Mouse (Mus musculus) left cerebral cortex, adult 8-10 months (tissue): ENCODE results near the gene Atrnl1. TPM values are rescaled to one million over a fixed set of nuclear protein-coding genes. Genes with fewer than 3 reads are reported as not detected.
A peak's percentile ranks its signal among the peaks of the same experiment; 100 is the strongest.

ENCODE experiments used
- DNase-seq, 2 experiments: peaks; one replicate each; pipeline ENCODE4 v3.0.0; 2022; ENCODE audit warnings: low spot score in 2 of 2
- total RNA-seq, 4 experiments: library from RNA; stranded (reverse); gene quantifications; 2 replicates each; pipeline ENCODE4 v1.2.4; 2022

The Atrnl1 gene
- total RNA-seq, 4 experiments from 2014 or later = 89.3 to 99.2 (median 94.1) TPM

- DNase-seq = no peak
These were observed 1.3 kb upstream of the Atrnl1 start for GRCm38 (mm10) chr19:57609361-57610057.

GRCm38 (mm10) chr19:57610058-57610475, 767 bp upstream of the Atrnl1 start:
- DNase-seq = no peak

DNA sequence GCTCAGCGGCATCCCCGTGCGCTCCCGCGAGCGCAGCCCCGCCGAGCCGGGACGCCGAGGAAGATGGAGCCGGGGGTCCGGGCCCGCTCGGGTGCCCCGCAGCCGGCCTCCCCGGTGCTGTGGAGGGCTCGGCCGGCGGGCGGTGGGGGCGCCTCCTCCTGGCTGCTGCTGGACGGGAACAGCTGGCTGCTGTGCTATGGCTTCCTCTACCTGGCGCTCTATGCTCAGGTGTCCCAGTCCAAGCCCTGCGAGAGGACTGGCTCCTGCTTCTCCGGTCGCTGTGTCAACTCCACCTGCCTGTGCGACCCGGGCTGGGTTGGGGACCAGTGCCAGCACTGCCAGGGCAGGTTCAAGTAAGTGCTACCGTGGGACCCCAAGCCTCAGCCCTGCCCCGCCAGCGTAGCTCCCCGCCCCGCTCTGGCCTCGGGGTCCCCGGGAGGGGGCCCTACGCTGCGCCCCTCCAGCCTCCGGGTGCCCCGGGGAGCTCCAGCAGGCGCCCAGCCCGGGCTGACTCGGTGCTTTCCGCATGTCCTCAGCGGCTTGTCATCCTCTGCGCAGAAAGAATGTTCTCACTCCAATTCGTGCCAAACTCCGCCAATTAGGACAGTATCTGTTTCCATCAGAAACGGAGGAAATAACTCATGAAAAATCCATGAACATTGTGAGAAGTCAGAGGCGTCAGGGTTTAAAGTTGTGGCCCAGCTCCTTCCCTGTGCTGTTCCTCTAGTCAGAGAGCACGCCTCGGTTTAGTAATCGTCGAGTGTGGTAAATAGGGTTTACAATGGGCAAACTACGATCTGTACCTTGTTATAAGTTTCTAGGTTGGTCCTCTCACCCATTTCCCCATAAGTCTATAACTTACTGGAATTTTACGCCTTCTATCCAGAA, 701 bp downstream of the Atrnl1 start:
- DNase-seq = peak; percentile 30 to 40

GRCm38 (mm10) chr19:57612179-57612472, 1.3 kb downstream of the Atrnl1 start:
- no peak for DNase-seq

DNA sequence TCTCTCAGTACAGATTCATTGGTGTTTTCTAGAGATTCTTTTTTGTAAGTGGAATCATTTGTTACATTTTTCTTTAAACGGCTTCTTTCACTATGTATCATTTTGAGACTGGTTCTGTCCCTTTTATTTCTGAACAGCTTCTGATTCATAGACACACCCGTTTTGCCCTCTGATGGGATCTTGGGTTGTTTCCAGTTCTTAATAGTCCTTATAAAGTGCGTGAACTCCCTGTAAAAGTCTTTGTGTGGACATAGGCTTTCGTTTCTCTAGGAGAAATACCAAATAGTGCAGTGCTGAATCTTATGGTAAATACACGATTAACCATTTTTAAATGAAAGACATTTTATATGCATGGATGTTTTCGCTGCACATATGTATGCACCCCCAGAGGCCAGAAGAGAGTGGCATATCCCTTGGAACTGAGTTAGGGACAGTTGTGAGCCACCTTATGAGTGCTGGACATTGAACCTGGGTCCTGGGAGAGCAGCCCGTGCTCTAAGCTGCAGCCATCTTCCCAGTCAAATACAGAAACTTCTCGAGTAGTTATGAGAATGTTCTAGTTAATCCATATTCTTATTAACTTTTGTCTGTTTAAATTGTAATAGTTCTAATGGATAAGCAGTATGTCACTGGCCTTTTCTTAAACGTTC, 5.3 kb downstream of the Atrnl1 start:
- DNase-seq = no peak

DNA sequence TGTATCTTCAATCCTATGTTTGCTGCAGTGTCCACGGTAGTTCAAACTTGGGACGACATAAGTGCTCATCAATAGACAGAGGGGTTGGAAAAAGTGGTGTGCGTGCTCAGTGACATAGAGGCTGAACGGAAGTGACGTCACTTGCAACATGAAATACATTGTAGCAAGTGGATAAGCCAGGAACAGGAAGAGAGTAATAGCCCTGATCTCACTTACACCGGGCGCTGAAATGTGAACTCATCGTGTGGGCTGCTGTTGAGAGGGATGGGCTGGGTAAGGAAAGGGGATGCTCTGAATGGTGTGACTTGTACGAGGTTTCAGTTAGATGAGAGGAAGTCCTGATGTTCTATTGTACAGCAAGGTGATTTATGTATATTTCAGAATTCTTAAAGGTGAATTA, 8.3 kb downstream of the Atrnl1 start:
- DNase-seq = no peak

DNA sequence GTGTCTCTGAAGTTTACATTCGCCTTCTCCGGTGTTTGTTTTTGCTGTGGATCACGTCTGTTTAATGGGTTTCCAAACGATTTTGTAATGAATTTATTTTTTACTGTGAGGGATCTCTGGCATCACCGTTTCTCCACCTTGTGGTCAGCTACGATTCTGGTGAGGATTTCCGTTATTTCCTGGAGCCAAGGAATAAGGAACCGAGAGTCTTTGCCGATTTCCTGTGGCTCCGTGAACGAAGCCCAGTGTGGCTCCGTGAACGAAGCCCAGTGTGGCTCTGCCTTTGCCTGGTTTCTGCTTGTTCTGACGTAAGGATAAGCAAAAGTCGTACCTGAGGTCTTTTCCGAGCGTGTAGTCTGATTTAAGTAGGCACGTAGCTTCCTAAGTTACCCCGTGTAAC, 11.0 kb downstream of the Atrnl1 start:
- DNase-seq = no peak

DNA sequence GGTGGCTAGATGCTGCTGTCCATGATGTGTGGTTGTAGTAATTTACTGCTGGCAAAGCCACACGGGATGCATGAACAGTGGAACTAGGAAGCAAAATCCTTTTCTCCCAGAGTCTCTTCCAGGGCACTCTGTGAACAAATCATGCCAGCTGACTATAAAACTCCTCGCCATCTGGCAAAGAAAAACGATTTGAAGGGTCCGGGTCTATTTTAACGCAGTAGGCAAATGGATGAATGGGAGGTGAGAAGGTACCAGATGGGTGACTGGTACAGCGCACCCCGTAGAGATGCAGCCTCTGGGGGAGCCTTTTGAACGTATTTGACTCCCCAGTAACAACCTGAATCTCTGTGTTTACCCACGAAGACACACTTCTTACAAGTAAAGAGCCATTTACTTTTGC, 14.9 kb downstream of the Atrnl1 start:
- DNase-seq = no peak

- no peak for DNase-seq
These were observed 16.4 kb downstream of the Atrnl1 start for GRCm38 (mm10) chr19:57627251-57627650.

DNA sequence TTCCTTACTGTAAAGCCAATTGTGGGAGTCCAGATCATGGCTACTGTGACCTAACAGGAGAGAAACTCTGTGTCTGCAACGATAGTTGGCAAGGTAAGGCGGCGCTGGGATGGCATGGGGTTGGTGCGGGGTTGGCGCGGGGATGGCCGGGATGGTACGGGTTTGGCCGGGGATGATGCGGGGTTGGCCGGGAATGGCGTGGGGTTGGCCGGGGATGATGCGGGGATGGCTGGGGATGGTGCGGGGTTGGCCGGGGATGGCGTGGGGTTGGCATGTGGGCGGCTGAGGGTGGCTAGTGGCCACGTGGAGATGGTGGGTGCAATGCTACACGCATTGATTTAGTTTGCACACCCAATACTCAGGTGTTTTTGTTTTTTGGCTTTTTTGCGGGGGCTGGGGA, 31.7 kb downstream of the Atrnl1 start:
- no peak for DNase-seq

- DNase-seq = no peak
These were observed 32.1 kb downstream of the Atrnl1 start for GRCm38 (mm10) chr19:57642980-57643379.

DNA sequence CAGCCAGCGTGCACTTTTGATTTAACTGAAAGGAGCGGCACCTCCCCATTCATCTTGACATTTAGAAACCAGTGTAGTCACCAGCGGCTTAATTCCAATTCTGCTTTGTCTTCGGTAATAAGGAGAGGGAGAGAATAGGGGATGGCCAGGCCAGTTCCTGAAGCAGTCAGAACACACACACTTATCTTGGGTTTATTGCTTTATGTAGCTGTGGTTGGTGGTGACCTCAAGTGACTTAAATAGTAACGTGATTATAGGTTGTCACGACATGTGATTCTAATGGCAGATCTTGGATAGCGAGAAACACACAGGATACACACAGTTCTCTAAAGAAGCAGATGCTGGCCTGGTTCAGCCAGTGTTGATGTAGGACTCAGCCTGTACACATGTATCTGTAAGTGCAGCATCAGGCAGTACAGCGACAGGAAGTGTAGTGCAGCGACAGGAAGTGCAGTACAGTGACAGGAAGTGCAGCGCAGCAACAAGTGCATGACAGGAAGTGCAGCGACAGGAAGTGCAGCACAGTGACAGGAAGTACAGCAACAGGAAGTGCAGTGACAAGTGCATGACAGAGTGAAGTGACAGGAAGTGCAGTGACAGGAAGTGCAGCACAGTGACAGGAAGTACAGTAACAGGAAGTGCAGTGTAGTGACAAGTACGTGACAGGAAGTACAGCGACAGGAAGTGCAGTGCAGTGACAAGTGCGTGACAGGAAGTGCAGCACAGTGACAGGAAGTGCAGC, 37.5 kb downstream of the Atrnl1 start:
- DNase-seq = no peak

GRCm38 (mm10) chr19:57648944-57649271, 38.1 kb downstream of the Atrnl1 start:
- no peak for DNase-seq

DNA sequence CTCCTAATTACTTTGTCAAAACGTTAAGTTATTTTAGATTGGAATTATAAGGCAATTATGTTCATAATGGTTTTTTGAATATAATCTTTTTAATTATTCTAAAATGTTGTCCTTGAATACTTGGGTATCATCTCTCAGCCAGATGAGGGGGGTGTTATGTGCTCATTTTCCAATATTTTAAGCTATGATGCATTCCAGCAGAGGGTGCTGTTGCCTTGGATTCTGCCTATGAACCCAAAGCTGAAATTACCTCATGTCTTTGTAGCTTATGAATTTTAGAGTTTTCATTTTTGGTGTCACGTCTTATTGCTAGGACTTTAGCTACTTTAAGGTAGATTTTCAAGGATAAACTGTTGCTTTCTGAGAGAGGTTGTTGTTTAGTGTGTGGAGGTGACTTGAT, 44.2 kb downstream of the Atrnl1 start:
- DNase-seq = no peak

GRCm38 (mm10) chr19:57655491-57655890, 44.7 kb downstream of the Atrnl1 start:
- no peak for DNase-seq

- no peak for DNase-seq
These were observed 46.7 kb downstream of the Atrnl1 start for GRCm38 (mm10) chr19:57657426-57658087.

DNA sequence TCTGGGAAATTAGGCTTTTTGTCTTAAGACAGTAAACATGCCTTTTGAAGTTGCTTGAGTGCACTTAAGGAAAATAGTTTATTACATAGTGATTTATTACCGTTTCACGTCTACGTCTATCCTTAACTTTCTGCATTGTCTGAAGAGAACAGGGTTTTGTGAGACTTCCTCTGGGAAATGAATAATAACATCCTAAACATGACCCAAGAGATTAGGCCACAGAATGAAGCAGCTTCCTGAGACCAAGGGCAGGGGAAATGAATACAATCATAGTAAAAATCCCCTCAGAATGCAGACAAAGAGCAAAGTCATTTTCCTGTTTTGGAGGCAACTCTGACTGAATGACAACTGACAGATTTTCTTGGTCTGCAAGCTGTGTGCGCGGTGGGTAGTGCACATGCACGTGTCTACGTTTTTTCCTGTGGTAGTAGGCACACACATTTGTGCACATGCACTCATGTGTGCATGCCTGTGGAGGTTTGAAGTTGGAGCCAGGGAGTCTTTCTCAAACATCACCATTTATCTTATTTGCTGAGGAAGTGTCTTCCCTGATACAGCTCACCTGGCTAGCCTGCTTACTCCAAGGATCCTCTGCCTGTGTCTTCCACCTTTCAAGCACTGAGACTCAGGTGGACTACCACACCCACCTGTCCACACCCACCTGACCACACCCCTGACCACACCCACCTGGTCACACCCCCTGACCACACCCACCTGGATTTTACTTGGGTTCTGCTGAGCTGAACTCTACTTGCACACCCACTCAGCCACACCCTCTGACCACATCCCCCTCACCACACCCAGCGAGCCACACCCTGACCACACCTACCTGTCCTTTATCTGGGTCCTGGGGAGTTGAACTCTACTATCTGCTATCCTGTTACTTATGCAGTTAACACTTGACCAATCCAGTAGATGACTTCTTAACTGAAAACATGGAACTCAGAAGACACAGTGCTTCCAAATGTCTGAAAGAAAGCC, 47.6 kb downstream of the Atrnl1 start:
- no peak for DNase-seq

GRCm38 (mm10) chr19:57667011-57667410, 56.2 kb downstream of the Atrnl1 start:
- no peak for DNase-seq

DNA sequence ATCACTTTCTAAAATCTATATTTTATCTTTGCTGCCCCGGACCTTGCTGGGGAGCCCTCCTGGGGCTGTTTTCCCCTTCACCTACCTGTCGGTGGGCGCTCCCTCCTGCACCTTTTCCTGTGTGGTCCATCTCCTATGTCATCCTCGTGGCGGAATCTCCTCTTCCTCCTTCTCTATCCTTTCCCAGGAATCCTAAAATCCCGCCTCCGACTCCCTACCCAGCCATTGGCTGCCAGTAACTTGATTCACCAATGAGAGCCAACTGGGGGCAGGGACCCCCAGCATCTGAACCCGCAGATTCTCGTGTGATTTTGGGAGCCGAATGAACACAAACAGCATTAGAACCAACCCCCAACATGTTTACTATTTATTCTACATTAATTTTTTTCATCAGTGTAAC, 57.1 kb downstream of the Atrnl1 start:
- no peak for DNase-seq

- no peak for DNase-seq
These were observed 68.6 kb downstream of the Atrnl1 start for GRCm38 (mm10) chr19:57679455-57679854.
